Mouse (Mus musculus) liver, adult 2 months (tissue): ENCODE data around the gene Dus1l.

Experiments used
- CTCF ChIP-seq: fragments of 200-500 bp; IDR thresholded peaks from 2 replicates; pipeline ENCODE4 v1.5.1; 2011; ENCODE audit warnings: low read depth, low read length, control low read depth
- POLR2A ChIP-seq: fragments of 200-500 bp; IDR thresholded peaks from 2 replicates; pipeline ENCODE4 v1.6.1; 2011; ENCODE audit warnings: low read length, control low read depth; ENCODE audit not compliant: insufficient read depth; ENCODE audit errors: extremely low read depth

- TF ChIP-seq POLR2A (0 out of 2 replicates have a peak, but pooled peaks have one; percentile 28), CTCF (no peak)
These were observed 34.5 kb upstream of the Dus1l start for GRCm38 (mm10) chr11:120830686-120831085.
